Mouse (Mus musculus) hindbrain, embryonic 15.5 days (tissue): ENCODE data around the gene Gjb6. TPM values are rescaled to one million over a fixed set of nuclear protein-coding genes. Genes with fewer than 3 reads are reported as not detected.

ENCODE experiments used
- ATAC-seq: fragments of 200-750 bp; cut with Nextera tagmentation; 2 replicates; pipeline ENCODE4 v1.8.0; 2017; ENCODE audit warnings: low read depth, moderate number of reproducible peaks, moderate TSS enrichment; ENCODE audit not compliant: low FRiP score
- H3K27ac ChIP-seq: fragments of 300-500 bp; sonication (generic); replicated peaks from 2 replicates; pipeline ENCODE4 v1.5.1; 2015; ENCODE audit warnings: mild to moderate bottlenecking, inconsistent platforms
- H3K27me3 ChIP-seq: fragments of 300-500 bp; sonication (generic); 2 replicates; pipeline ENCODE4 v1.6.1; 2015; ENCODE audit warnings: control low read depth, inconsistent platforms
- H3K36me3 ChIP-seq: fragments of 300-500 bp; sonication (generic); 2 replicates; pipeline ENCODE4 v1.6.1; 2015; ENCODE audit warnings: control low read depth, inconsistent platforms
- H3K4me1 ChIP-seq: fragments of 300-500 bp; sonication (generic); replicated peaks from 2 replicates; pipeline ENCODE4 v1.6.1; 2015; ENCODE audit warnings: control low read depth, inconsistent platforms
- H3K4me2 ChIP-seq: fragments of 300-500 bp; sonication (generic); 2 replicates; pipeline ENCODE4 v1.6.1; 2015; ENCODE audit warnings: moderate library complexity, mild to moderate bottlenecking, inconsistent platforms
- H3K4me3 ChIP-seq: fragments of 300-500 bp; sonication (generic); 2 replicates; pipeline ENCODE4 v1.5.1; 2015; ENCODE audit warnings: mild to moderate bottlenecking, inconsistent platforms
- H3K9ac ChIP-seq: fragments of 300-500 bp; sonication (generic); 2 replicates; pipeline ENCODE4 v1.6.1; 2015; ENCODE audit warnings: inconsistent platforms
- H3K9me3 ChIP-seq: fragments of 300-500 bp; sonication (generic); 2 replicates; pipeline ENCODE4 v1.6.1; 2016; ENCODE audit warnings: control low read depth, inconsistent platforms
- WGBS: fragments of 180-500 bp; shearing (Covaris S2); methylation state at CpG from one replicate; pipeline ENCODE4 v1.1.7; 2015; 5-methylcytosine and 5-hydroxymethylcytosine counted together
- polyA plus RNA-seq: library from polyadenylated mRNA; unstranded; fragments of >200 nt; fragmentation: Nextera tagmentation; extraction: Ambion mirVana; gene quantifications from 2 replicates; pipeline ENCODE4 v1.2.1, GENCODE M21; 2015

Gjb6 gene
- polyA plus RNA-seq, 1 experiment from 2014 or later = 21.0 TPM

DNA sequence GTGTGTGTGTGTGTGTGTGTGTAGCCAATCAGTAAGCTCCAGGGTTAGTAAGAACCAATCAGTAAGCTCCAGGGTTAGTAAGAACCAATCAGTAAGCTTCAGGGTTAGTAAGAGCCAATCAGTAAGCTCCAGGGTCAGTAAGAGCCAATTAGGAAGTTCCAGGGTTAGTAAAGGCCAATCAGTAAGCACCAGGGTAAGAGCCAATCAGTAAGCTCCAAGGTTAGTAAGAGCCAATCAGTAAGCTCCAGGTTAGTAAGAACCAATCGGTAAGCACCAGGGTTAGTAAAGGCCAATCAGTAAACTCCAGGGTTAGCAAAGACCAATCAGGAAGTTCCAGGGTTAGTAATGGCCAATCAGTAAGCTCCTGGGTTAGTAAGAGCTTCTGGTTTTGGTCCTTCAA, 50.5 kb downstream of the Gjb6 start:
- H3K9ac ChIP-seq = no peak overlapping the region
- H3K4me3 ChIP-seq = no peak overlapping the region
- no peak overlapping the region for H3K27ac ChIP-seq
- H3K9me3 ChIP-seq = no peaks in the 10 kb centered on the region
- H3K27me3 ChIP-seq = no peaks in the 10 kb centered on the region
- ATAC-seq = no peak
- no peak overlapping the region for H3K4me2 ChIP-seq
- 93% methylated on average over 1 of the region's 1 CpGs for WGBS
- H3K36me3 ChIP-seq = no peaks in the 10 kb centered on the region
- no peaks in the 10 kb centered on the region for H3K4me1 ChIP-seq

DNA sequence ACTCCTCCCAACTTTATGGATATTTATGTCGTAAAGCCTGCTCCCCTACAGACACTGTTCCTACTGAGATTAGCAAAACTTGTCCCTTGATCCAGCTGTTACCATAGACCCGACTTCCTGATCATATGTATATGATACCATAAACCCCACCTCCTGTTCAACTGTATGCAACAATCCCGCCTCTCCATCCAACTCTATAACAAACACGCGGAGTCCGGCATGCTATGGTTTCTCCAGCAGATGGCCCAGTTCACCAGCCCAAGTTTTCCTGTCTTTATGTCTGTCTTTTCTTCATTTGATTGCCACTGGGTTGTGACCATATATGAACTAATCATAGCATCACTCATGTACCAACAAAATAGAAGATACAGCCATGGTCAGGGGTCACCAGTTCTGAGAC, 57.9 kb downstream of the Gjb6 start:
- Histone ChIP-seq H3K9ac (no peak overlapping the region), H3K4me2 (no peak overlapping the region), H3K4me1 (no peaks in the 10 kb centered on the region), H3K36me3 (no peaks in the 10 kb centered on the region), H3K9me3 (no peaks in the 10 kb centered on the region), H3K4me3 (no peak overlapping the region), H3K27me3 (no peaks in the 10 kb centered on the region), H3K27ac (no peak overlapping the region)
- ATAC-seq = no peak
- 86% methylated on average over 6 of the region's 6 CpGs for WGBS

Other genes starting within 250 kb of the Gjb6 start
- 47.5 and 56.7 TPM in 2 replicates for gene Zmym2, start 247.0 kb downstream of the Gjb6 start, polyA plus RNA-seq
- gene Gja3, start 75.5 kb downstream of the Gjb6 start, polyA plus RNA-seq = 0.21 and 0.90 TPM in 2 replicates
- gene Gjb2, start 28.9 kb downstream of the Gjb6 start, polyA plus RNA-seq = 16.5 and 21.6 TPM in 2 replicates
- 0.26 TPM in 1 of 2 replicates, not detected in the other for gene Gm4491, start 17.7 kb downstream of the Gjb6 start, polyA plus RNA-seq